Mouse (Mus musculus) heart, embryonic 14.5 days (tissue): ENCODE measurements around the gene Gm765. TPM values are rescaled to one million over a fixed set of nuclear protein-coding genes. Genes with fewer than 3 reads are reported as not detected.

Source experiments
- ATAC-seq: fragments of 200-750 bp; cut with Nextera tagmentation; 2 replicates; pipeline ENCODE4 v1.8.0; 2017; ENCODE audit warnings: low read depth, moderate TSS enrichment; ENCODE audit not compliant: insufficient number of reproducible peaks, insufficient read depth, low FRiP score
- H3K27ac ChIP-seq, 2 experiments: fragments of 200-500 bp in 1 of 2; fragments of 300-500 bp in 1 of 2; sonication (generic) in 1 of 2; replicated peaks in 1 of 2; 2 replicates each; pipeline ENCODE4 v1.5.1; 2012 to 2014; ENCODE audit warnings: low read depth in 2 of 2, low read length in 2 of 2, control low read depth in 1 of 2, mild to moderate bottlenecking in 1 of 2, mixed read lengths in 1 of 2; ENCODE audit not compliant: control insufficient read depth in 1 of 2, insufficient read depth in 1 of 2
- H3K27me3 ChIP-seq: fragments of 300-500 bp; sonication (generic); 2 replicates; pipeline ENCODE4 v1.6.1; 2014; ENCODE audit warnings: mild to moderate bottlenecking, low read length, control low read depth; ENCODE audit not compliant: control insufficient read depth, insufficient read depth
- H3K36me3 ChIP-seq: fragments of 300-500 bp; sonication (generic); 2 replicates; pipeline ENCODE4 v1.6.1; 2014; ENCODE audit warnings: mild to moderate bottlenecking, control low read depth, low read length, mixed read lengths; ENCODE audit not compliant: control insufficient read depth, insufficient read depth
- H3K4me1 ChIP-seq, 2 experiments: fragments of 200-500 bp in 1 of 2; fragments of 300-500 bp in 1 of 2; sonication (generic) in 1 of 2; 2 replicates each; pipeline ENCODE4 v1.6.1; 2012 to 2014; ENCODE audit warnings: low read length in 2 of 2, control low read depth in 1 of 2, mixed read lengths in 1 of 2; ENCODE audit not compliant: control insufficient read depth in 2 of 2, insufficient read depth in 2 of 2
- H3K4me2 ChIP-seq: fragments of 300-500 bp; sonication (generic); 2 replicates; pipeline ENCODE4 v1.6.1; 2014; ENCODE audit warnings: mild to moderate bottlenecking, low read length
- H3K4me3 ChIP-seq, 2 experiments: fragments of 200-500 bp in 1 of 2; fragments of 300-500 bp in 1 of 2; sonication (generic) in 1 of 2; 2 replicates each; pipeline ENCODE4 v1.5.1; 2012 to 2014; ENCODE audit warnings: low read length in 2 of 2, mild to moderate bottlenecking in 2 of 2, control low read depth in 1 of 2, low read depth in 1 of 2, moderate library complexity in 1 of 2; ENCODE audit not compliant: control insufficient read depth in 1 of 2, insufficient read depth in 1 of 2
- H3K9ac ChIP-seq: fragments of 300-500 bp; sonication (generic); 2 replicates; pipeline ENCODE4 v1.6.1; 2014; ENCODE audit warnings: mild to moderate bottlenecking, low read length
- H3K9me3 ChIP-seq: fragments of 300-500 bp; sonication (generic); 2 replicates; pipeline ENCODE4 v1.6.1; 2016; ENCODE audit warnings: low read length, control low read depth; ENCODE audit not compliant: control insufficient read depth
- WGBS: fragments of 180-500 bp; shearing (Covaris S2); extraction: QIAGEN DNeasy Blood & Tissue Kit; methylation state at CpG from one replicate; pipeline ENCODE4 v1.1.7; 2014; 5-methylcytosine and 5-hydroxymethylcytosine counted together
- polyA plus RNA-seq: library from polyadenylated mRNA; unstranded; fragments of >200 nt; fragmentation: Nextera tagmentation; extraction: Ambion mirVana; gene quantifications from 2 replicates; pipeline ENCODE4 v1.2.1, GENCODE M21; 2014

Gene Gm765
- polyA plus RNA-seq: not detected in 2 replicates

DNA sequence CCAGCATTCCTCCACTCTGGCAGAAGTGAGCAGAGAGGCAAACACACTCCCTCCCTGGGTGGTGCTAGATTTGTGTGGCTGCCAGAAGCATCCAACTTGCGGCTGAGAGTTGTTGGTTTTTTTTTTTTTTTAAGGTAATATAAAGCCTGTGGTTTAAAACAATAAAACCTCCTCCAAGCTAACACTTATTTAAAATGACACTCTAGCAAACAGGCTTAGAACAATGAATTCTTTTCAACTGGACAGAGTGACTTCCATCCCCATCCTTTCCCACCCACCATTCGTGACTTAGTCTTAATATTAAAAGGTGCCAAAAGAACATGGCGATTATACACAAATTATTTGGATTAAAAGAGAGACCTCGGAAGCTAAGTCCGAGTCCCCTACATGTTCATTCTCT lies at the start of gene Gm765:
Gene Gm765 (minus strand): TSS at position 101 of the 400 bp plus-strand sequence.
- no peak within 1 kb of the TSS for H3K4me2 ChIP-seq
- no peak within 1 kb of the TSS for H3K9ac ChIP-seq
- H3K36me3 ChIP-seq: no peaks in the 10 kb centered on the region
- no peak for ATAC-seq
- no peak within 1 kb of the TSS for H3K4me3 ChIP-seq
- H3K9me3 ChIP-seq: no peaks in the 10 kb centered on the region
- 72% methylated on average over 5 of the region's 5 CpGs for WGBS
- H3K4me1 ChIP-seq: no peaks in the 10 kb centered on the region
- H3K27ac ChIP-seq: no peak within 1 kb of the TSS
- no peaks in the 10 kb centered on the region for H3K27me3 ChIP-seq

DNA sequence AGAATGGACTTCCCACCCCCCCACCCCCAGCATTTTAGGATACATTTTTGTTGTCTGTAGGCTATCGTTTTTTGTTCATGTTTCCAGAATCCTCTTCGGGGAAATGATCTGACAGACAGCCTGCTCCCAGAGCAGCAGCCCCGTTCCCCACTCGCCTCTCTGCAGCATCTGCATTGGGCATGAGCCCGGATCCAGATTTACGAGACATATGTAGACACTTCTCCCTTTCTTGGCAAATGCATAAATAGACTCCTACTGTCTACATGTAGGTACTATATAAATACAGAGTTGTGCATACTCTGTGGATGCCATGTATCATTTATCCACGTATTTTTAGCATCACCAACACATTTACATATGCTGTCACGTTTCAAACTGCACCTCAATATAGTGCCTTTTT lies 42.9 kb upstream of the Gm765 start:
- 76% methylated on average over 8 of the region's 8 CpGs for WGBS
- Histone ChIP-seq H3K4me3 (no peak overlapping the region), H3K4me1 (no peaks in the 10 kb centered on the region), H3K27ac (no peak overlapping the region), H3K9ac (no peak overlapping the region), H3K27me3 (no peaks in the 10 kb centered on the region), H3K4me2 (no peak overlapping the region), H3K36me3 (no peaks in the 10 kb centered on the region), H3K9me3 (no peaks in the 10 kb centered on the region)
- no peak for ATAC-seq

DNA sequence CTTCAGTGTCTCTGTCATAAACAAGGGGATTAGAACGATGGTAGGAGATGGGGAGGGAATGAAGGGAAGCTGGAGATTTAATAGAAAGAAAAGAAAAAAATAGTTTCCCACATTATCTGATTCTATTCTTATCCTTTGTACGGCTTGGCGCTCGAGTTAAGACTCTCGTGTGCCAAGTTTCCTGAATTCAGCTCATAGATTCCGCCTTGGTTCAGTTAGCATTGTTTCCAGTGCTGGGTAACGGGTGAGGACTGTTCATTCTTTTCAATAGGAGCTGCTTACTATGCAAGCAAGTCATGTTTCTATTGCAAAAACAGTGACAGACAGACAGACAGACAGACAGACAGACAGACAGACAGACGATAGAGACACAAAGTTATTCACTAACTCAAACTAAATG lies 41.9 kb upstream of the Gm765 start:
- Histone ChIP-seq H3K36me3 (no peaks in the 10 kb centered on the region), H3K9ac (no peak overlapping the region), H3K27me3 (no peaks in the 10 kb centered on the region), H3K4me2 (no peak overlapping the region), H3K9me3 (no peaks in the 10 kb centered on the region), H3K4me3 (no peak overlapping the region), H3K27ac (no peak overlapping the region), H3K4me1 (no peaks in the 10 kb centered on the region)
- WGBS: 53% methylated on average over 8 of the region's 8 CpGs
- no peak for ATAC-seq

DNA sequence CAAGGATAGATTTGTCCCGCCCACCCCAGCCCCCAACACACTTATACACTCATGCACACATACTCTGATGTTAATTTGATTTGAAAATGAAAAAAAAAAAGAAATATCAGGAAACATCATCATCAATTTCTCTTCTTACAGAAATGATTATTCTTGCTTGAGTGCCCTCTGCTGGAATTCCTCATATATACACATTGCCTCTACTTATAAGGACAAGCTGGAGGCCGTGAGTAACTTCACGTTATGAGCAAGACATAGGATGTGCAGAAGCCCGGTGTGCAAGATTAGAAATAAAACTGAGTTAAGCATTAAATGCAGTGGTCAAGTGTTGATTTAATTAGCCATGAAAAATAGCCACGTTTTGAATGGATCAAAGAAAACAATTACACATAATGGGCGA lies 40.9 kb upstream of the Gm765 start:
- Histone ChIP-seq H3K4me3 (no peak overlapping the region), H3K36me3 (no peaks in the 10 kb centered on the region), H3K9me3 (no peaks in the 10 kb centered on the region), H3K9ac (no peak overlapping the region), H3K4me2 (no peak overlapping the region), H3K27me3 (no peaks in the 10 kb centered on the region), H3K27ac (no peak overlapping the region), H3K4me1 (no peaks in the 10 kb centered on the region)
- 38% methylated on average over 6 of the region's 6 CpGs for WGBS
- no peak for ATAC-seq

DNA sequence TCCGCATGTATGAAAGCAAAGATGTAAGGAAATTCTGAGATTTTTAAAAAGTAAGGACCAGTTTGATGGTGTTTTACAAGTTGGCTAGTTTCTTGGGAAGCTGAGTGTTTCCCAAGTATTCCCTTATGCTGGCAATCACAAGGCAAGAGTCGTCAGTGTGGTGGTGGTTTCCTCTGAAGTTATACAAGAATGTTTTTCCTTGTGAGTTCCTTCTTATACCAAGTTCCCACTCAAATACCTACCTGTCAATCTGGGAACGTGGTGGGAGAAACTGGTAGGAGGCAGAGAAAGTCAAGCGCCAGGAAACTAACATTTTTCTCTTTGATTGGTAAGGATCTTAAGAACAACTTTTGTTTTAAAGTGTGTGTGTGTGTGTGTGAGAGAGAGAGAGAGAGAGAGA lies 23.6 kb upstream of the Gm765 start:
- Histone ChIP-seq H3K4me2 (no peak overlapping the region), H3K36me3 (no peaks in the 10 kb centered on the region), H3K4me3 (no peak overlapping the region), H3K27ac (no peak overlapping the region), H3K27me3 (no peaks in the 10 kb centered on the region), H3K4me1 (no peaks in the 10 kb centered on the region), H3K9ac (no peak overlapping the region), H3K9me3 (no peaks in the 10 kb centered on the region)
- no peak for ATAC-seq
- 76% methylated on average over 4 of the region's 4 CpGs for WGBS

DNA sequence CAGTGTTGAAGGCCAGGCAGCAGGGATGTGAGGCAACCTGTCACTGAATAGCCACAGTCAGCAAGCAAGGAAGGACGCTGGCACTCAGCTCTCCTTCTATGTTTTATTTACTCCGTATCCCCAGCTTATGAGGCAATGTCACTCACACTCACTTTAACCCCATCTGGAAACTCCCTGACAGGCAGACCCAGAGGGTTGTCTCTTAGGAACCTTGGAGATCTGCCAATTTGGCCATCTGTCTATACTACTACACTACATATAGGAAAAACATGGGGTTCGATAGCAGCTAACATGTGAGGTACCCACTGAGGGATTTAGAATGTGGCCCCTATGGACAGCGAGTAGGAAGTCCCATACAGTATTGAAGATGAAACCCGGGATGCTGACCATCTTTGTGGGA lies 12.7 kb upstream of the Gm765 start:
- Histone ChIP-seq H3K9me3 (no peaks in the 10 kb centered on the region), H3K9ac (no peak overlapping the region), H3K4me3 (no peak overlapping the region), H3K27me3 (no peaks in the 10 kb centered on the region), H3K4me1 (no peaks in the 10 kb centered on the region), H3K36me3 (no peaks in the 10 kb centered on the region), H3K4me2 (no peak overlapping the region), H3K27ac (no peak overlapping the region)
- WGBS: 81% methylated on average over 5 of the region's 5 CpGs
- ATAC-seq: no peak

DNA sequence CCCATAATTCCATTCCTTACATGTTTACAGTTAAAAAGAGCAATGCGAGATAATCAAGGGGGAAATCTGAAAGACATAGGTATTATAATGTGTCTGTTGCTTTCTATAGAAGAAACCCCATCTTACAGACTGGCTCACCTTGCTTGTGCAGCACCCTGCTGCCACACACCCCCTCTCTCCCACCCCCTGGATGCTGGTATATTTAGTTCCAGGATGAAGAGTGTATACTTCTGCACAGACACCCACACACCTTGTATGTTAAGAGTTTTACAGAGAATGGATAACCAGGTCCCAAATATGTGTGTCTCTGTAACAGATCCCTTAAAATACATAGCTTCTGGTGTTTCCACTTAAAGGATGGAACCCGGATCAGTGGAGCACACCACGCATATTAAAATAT lies 10.7 kb upstream of the Gm765 start:
- Histone ChIP-seq H3K27me3 (no peaks in the 10 kb centered on the region), H3K4me3 (no peak overlapping the region), H3K4me1 (no peaks in the 10 kb centered on the region), H3K4me2 (no peak overlapping the region), H3K27ac (no peak overlapping the region), H3K9ac (no peak overlapping the region), H3K9me3 (no peaks in the 10 kb centered on the region), H3K36me3 (no peaks in the 10 kb centered on the region)
- WGBS: 82% methylated on average over 3 of the region's 3 CpGs
- no peak for ATAC-seq

DNA sequence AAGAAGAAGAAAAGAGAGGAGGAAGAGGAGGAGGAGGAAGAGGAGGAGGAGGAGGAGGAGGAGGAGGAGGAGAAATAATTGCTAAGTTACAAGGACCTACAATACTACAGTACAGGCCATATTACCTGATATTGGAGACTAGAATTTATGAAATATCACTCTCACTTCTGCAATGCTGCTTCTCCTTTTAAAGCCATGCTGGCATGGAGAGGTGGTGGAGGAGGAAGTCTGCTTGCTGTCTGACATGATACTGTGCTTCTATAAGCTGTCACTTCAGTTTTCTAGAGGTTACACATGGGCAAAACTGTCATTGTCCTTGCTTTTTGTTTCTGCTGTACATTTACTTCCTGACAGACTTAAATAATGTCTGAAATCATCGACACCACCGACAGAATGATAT lies 9.8 kb downstream of the Gm765 start:
- Histone ChIP-seq H3K4me1 (no peaks in the 10 kb centered on the region), H3K27me3 (no peaks in the 10 kb centered on the region), H3K4me3 (no peak overlapping the region), H3K4me2 (no peak overlapping the region), H3K9me3 (no peaks in the 10 kb centered on the region), H3K9ac (no peak overlapping the region), H3K36me3 (no peaks in the 10 kb centered on the region), H3K27ac (no peak overlapping the region)
- ATAC-seq: no peak
- WGBS: 79% methylated on average over 2 of the region's 2 CpGs
